Mouse (Mus musculus): ENCODE measurements at regions not wholly inside any gene's neighbourhood (a gene's known extent, or its start where the extent isn't known, plus 50 kb on each side); places are given as distances from the start of the nearest gene placed in this dataset.

GRCm38 (mm10) chr5:63476240-63476973 is 172.5 kb upstream of the Nwd2 start:
- TF ChIP-seq MAZ (IDR thresholded peaks at IDR 0.05; ENCODE audit: low read depth, low read length) (no peak), TBP (conservative IDR thresholded peaks at IDR 0.05; ENCODE audit: low read depth, low read length) (no peak), GABPA (IDR thresholded peaks at IDR 0.05; ENCODE audit: insufficient replicate concordance, low read depth, low read length) (no peak), KAT2A (IDR thresholded peaks at IDR 0.05; ENCODE audit: insufficient replicate concordance, low read length) (no peak), MEF2A (IDR thresholded peaks at IDR 0.05; ENCODE audit: borderline replicate concordance, low read depth, low read length) (no peak), HCFC1 (IDR thresholded peaks at IDR 0.05; ENCODE audit: low read depth, low read length) (no peak), PAX5 (IDR thresholded peaks at IDR 0.05; ENCODE audit: low read length) (no peak), JUND (conservative IDR thresholded peaks at IDR 0.05; ENCODE audit: low read depth, low read length) (no peak), ZMIZ1 (IDR thresholded peaks at IDR 0.05; ENCODE audit: low read depth, low read length) (no peak), BHLHE40 (IDR thresholded peaks at IDR 0.05; ENCODE audit: low read depth, low read length) (no peak), UBTF (IDR thresholded peaks at IDR 0.05; ENCODE audit: low read depth, low read length) (no peak), ZNF384 (IDR thresholded peaks at IDR 0.05; ENCODE audit: low read depth, low read length) (no peak), MAX (IDR thresholded peaks at IDR 0.05; ENCODE audit: low read length) (no peak), CTCF (conservative IDR thresholded peaks at IDR 0.05 in 1 of 2, IDR thresholded peaks at IDR 0.05 in 1 of 2; ENCODE audit: low read depth in 2 of 2, low read length in 2 of 2) (no peak), MXI1 (IDR thresholded peaks at IDR 0.05; ENCODE audit: low read depth, low read length) (no peak), RAD21 (IDR thresholded peaks at IDR 0.05; ENCODE audit: low read depth, low read length) (no peak), CHD2 (IDR thresholded peaks at IDR 0.05; ENCODE audit: low read length) (no peak), ZKSCAN1 (IDR thresholded peaks at IDR 0.05; ENCODE audit: borderline replicate concordance, low read depth, low read length) (no peak)
- Histone ChIP-seq H3K9ac (ENCODE audit: insufficient read depth, low read depth) (no peak overlapping the region), H3K36me3 (replicated peaks in 1 of 2; ENCODE audit: control insufficient read depth in 1 of 2, insufficient read depth in 1 of 2, low read length in 1 of 2) (no peaks in the 10 kb centered on the region), H3K9me3 (replicated peaks; ENCODE audit: low read length) (no peaks in the 10 kb centered on the region), H3K79me2 (replicated peaks; ENCODE audit: control insufficient read depth, extremely low read depth, insufficient read depth, poor library complexity, severe bottlenecking) (no peaks in the 10 kb centered on the region), H3K4me1 (ENCODE audit: control insufficient read depth in 1 of 2, insufficient read depth in 2 of 2) (no peaks in the 10 kb centered on the region), H3K4me3 (replicated peaks in 1 of 3; ENCODE audit: low read depth in 2 of 3, low read length in 2 of 3, poor library complexity in 1 of 3) (no peak overlapping the region), H3K4me2 (ENCODE audit: insufficient read depth, low read depth, poor library complexity, severe bottlenecking) (no peak overlapping the region), H3K27me3 (replicated peaks) (no peaks in the 10 kb centered on the region), H3K27ac (ENCODE audit: insufficient read depth, low read depth) (no peak overlapping the region)
- no peak for DNase-seq (ENCODE audit: extremely low read depth)
- dilution Hi-C loops (cut with MboI; ENCODE audit: extremely low pct_ligation_motif_present, extremely low pct_unique_long_range_greater_than_20kb, low sequenced_read_pairs) (no loop called here), in situ Hi-C loops (cut with MboI; ENCODE audit: low pct_ligation_motif_present, low pct_unique_long_range_greater_than_20kb, low sequenced_read_pairs) (no loop called here)

- Histone ChIP-seq H3K9ac (ENCODE audit: insufficient read depth, low read depth) (no peak overlapping the region), H3K27ac (ENCODE audit: insufficient read depth, low read depth) (no peak overlapping the region), H3K79me2 (replicated peaks; ENCODE audit: control insufficient read depth, extremely low read depth, insufficient read depth, poor library complexity, severe bottlenecking) (no peaks in the 10 kb centered on the region), H3K4me1 (ENCODE audit: control insufficient read depth in 1 of 2, insufficient read depth in 2 of 2) (no peaks in the 10 kb centered on the region), H3K9me3 (replicated peaks; ENCODE audit: low read length) (no peaks in the 10 kb centered on the region), H3K27me3 (replicated peaks) (no peaks in the 10 kb centered on the region), H3K36me3 (replicated peaks in 1 of 2; ENCODE audit: control insufficient read depth in 1 of 2, insufficient read depth in 1 of 2, low read length in 1 of 2) (no peaks in the 10 kb centered on the region), H3K4me2 (ENCODE audit: insufficient read depth, low read depth, poor library complexity, severe bottlenecking) (no peak overlapping the region), H3K4me3 (replicated peaks in 1 of 3; ENCODE audit: low read depth in 2 of 3, low read length in 2 of 3, poor library complexity in 1 of 3) (no peak overlapping the region)
- no peak for DNase-seq (ENCODE audit: extremely low read depth)
- no peak for TF ChIP-seq TCF12 (IDR thresholded peaks at IDR 0.05; ENCODE audit: low read depth, low read length)
- no peak for TF ChIP-seq ZC3H11A (IDR thresholded peaks at IDR 0.05; ENCODE audit: low read depth, low read length)
- no peak for TF ChIP-seq USF1 (IDR thresholded peaks at IDR 0.05; ENCODE audit: low read depth, low read length)
- no peak for TF ChIP-seq NRF1 (IDR thresholded peaks at IDR 0.05; ENCODE audit: low read depth, low read length)
- in situ Hi-C loops (cut with MboI; ENCODE audit: low pct_ligation_motif_present, low pct_unique_long_range_greater_than_20kb, low sequenced_read_pairs) (no loop called here), dilution Hi-C loops (cut with MboI; ENCODE audit: extremely low pct_ligation_motif_present, extremely low pct_unique_long_range_greater_than_20kb, low sequenced_read_pairs) (no loop called here)
Observed at GRCm38 (mm10) chr5:63498952-63499351, 149.9 kb upstream of the Nwd2 start.

Data from CH12.LX (cell line).